Mouse (Mus musculus): Measurements from ENCODE around the gene Htr2a.

Gene Htr2a

DNA sequence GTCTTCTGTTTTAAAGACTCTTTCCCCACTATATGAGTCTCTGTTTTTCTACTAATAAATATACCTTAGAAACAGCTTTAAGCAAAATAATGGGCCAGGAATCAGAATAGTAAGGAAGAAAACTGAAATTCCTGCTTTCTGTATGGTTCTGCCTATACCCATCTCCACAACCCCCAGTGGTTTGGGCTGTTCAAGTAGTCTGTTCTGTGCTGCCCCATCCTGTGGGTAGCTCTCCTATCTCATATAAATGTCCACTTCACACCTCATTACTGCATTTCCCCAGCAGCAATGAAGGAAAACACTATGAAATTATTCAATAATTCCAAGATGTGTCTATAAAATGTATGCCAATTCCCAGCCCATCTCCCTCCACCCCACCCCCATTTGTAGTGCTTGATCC is 56.8 kb downstream of the Htr2a start:
- in situ Hi-C loops (cut with MseI, MboI) = no loop called here

DNA sequence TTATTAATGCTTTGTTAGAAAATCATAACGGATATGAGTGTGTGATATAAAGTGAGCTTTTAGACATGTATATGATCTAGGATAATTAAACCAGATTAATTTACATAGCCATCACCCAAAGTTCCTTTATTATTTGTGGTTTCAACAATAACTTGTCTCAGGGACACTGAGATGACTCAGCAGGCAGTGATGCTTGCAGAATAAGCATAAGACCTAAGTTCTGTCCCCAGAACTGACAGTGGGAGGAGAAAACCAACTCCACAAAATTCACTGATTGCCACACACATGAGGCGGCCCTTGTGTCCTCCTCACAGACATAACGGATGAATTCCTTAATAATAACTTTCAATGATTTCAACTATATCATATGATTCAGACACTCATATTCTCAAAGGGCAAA is 58.6 kb downstream of the Htr2a start:
- in situ Hi-C loops (cut with MseI, MboI) = no loop called here

DNA sequence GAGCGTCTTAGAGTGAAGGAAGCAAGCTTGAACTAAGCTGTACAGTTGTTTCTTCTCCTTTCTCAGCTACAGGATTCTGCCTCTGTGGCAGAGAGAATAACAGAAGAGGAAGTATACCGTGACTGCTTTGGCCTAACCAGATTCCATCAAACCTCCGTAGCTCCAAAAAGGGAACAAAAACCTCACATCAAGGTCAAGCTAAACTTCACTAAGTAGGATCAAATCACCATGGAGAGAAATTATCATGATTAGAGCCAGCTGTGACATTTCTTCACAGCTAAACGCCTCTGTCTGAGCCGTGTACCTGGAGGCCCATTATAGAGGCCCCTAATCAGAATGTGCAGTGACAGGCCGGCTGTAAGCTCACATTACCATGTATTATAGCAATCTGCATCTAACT is 63.3 kb downstream of the Htr2a start:
- in situ Hi-C loops (cut with MseI, MboI) = no loop called here

DNA sequence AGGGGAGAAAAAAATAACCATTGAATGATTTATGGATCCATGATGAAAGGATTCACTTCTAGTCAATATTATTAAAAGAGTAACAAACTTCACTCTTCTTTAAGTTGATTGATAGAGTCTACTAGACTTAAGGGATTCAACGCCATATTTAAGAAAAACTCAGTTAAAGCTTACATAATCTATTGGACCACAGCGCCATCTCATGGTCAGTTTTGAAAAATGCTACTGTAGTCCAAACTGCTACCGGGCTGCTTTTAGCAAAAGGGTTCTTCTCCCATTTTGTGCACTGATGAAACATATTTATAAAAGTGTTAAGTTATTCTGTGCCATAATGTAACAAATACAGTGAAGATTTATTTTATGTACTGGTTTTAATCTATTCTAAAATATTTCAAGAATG is 68.4 kb downstream of the Htr2a start:
- in situ Hi-C loops (cut with MseI, MboI) = loop anchor here in 1 of 2 experiments (5.0 kb wide), 1 partner anchor 932 kb away; no protein-coding TSS in a partner anchor

DNA sequence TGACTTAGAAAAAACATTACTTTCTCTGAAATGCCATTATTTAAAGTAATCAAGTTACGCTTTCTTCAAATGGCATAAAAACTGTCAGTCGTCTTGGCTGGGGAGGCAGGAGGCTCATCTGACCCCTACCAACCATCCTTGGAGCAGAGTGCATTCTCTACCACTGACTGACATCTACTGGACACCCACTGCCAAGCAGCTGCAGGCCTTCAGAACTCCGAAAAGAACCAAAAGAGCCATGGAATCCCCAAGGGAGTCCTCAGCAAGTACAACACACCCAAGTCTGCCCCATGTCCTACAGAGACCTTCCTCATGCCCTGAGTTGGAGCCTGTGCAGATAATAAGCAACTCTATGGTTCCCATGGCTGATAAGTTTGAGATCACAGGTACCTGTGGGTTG is 82.9 kb downstream of the Htr2a start:
- in situ Hi-C loops (cut with MseI, MboI) = no loop called here

DNA sequence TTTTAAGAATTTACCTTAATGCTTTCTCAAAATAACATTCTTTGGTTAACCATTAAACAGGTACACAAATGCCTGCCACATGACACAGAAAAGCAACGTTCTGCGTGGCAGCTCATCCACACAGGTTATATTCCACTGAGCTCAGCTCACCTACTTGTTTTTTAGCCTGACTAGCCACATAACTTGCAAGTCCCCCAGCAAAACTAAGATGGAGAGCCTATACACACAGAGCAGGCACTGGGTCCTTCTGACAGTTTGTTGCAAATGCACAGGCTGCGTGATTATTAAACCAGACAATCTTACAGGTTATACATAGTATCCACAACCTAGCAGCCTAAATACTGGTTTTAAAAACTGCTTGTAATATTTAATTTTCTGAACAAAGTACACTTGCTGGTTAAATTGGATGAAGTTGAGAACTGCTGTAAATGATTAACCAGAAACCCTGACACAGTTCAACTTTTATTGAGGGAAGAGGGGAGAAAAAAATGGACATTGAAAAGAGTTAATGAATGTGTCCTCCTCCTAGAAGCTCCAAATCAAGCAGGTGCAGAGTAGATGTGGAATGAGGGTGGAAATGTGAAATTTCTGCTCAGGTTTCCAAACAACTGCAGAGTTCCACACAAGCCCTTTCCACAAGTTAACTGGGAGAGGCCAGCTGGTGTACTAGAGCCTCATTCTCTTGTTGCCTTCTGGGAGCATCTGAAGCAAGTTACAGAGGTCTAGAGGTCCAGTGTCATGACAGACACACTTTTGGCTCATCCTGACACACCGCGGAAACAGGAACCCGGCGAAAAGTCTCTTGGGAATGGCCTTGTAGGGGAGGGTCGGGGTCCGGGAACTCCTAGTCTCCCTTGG is 90.8 kb downstream of the Htr2a start:
- in situ Hi-C loops (cut with MseI, MboI) = no loop called here

DNA sequence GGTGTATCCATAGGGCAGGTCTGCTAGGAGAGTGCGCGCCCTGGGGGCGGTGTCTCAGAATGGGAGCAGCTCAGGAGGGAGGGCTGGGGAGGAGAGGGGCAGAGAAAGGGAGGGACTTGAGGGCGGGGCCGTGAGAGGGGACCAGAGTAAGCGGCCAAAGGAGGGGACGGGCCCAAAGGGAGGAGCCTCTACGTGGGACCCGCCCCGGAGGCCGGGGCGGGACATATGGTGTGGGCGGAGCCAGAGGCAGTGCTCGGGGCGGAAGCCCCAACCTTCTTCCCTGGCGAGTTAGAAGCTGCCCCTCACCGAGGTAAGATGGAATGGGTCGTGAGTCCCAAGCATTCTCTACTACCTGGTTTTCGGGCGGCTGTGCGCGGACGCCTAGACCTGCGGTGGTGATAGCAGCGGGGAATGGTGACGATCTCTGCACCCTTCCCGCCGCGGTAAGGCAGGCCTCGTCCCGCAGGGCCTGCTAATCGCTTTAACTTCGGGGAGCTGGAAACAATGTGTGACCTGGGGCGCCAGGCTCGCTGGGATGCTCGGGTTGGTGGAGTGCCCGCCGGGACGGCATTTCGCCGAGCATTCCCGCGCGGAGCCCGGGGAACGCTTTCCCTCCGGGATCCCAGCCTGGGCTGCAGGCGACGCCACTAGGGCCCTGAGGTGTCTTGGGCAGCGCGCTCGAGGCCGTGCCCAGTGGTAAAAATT is 91.6 kb downstream of the Htr2a start, which contains the start of gene Esd:
TSS of gene Esd (plus strand) at position 219 of the 705 bp plus-strand sequence.
- in situ Hi-C loops (cut with MseI, MboI) = no loop called here

DNA sequence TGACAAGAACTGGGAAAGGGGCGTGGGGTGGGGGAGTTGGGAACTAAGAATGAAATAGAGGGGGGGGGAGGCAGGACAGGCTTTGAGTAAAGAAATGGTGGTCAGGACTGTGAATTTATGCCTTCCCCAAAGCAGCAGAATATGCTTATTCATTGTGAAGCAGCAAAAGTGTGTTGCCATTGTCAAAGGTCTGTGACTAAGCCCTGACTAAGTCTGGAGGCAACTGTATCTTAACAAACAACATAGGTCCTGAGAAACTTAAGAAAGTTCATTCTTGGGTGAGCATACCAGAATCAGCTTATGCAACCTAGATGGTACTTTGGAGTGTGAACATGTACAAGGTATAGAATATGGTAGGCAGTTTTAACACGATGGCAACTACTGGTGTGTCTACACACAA is 92.8 kb downstream of the Htr2a start:
- in situ Hi-C loops (cut with MseI, MboI) = no loop called here

DNA sequence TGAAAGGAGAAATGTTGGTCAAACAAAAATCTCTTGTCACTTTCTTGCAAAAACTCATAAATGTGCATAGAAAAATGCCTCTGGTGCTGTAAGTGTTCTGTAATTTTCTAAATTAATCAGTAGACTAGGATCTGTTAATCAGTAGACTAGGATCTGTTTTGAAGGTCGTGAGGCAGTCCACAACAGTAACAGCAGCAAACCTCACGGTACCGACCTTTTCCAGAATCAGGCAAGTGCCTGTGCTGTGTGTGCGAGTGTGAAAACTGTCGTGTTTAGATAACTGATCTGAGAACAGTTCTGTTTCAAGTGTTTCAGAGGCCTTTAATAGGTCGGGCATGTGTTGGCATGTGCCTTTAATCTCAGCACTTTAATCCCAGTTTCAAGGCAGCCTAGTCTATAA is 94.8 kb downstream of the Htr2a start:
- in situ Hi-C loops (cut with MseI, MboI) = no loop called here

DNA sequence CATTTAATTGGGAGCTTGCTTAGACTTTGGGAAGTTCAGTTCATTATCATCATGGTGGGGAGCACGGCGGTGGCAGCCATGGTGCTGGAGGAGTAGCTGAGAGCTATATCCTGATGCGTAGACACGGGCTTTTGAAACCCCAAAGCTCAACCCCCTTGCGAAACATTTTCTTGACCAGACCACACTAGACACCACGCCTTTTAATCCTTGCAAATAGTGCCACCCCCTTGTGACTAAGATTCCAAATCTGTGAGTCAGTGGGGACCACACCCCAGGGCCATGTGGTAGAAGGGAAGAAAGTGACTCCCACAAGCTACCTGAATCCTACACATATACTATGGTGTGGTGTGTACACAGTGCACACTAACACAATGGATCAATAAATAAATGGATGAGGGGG is 96.2 kb downstream of the Htr2a start:
- in situ Hi-C loops (cut with MseI, MboI) = no loop called here
